Mouse (Mus musculus): ENCODE measurements around the gene Vps37b.

The Vps37b gene

DNA sequence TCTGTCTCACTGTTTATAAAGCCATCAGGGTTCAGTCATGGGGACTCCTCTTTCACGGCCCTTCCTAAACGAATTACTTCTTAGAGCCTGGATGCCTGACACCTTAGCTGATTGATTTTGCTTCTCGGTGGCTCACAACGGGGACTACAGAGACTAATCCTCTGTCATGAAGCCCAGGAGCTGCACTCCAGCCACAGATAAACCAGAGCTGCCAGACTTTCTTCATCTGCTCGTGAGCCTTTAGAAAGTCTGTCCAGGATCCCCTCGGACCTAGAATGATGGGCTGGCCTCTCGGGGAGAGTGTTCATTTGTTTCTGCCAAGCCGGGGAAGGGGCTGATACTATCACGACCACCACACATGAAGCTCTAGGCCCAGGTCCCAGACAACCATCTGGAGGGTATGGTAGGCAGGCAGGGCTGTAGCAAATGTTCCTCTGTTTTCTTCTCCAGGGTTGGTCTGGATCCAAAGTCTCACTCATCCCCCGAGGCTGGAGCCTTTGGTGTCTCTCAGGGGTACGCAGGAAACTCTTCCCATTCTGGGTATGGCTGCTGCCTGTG, 13.5 kb upstream of the Vps37b start:
- no peak for DNase-seq (ENCODE audit: low spot score)

DNA sequence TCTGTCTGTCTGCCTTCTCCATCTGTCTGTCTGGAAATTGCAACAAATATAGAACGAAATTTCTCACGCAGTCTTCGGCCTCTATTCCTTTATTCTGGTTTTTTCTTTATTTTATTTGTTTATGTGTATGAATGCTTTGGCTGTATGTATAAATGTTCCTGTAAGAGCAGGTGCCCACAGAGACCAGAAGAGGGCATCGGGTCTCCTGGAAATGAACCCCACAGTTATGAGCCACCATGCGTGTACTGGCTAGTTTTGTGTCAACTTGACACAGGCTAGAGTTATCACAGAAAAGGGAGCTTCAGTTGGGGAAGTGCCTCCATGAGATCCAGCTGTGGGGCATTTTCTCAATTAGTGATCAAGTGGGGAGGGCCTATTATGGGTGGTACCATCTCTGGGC, 11.9 kb upstream of the Vps37b start:
- no peak for DNase-seq (ENCODE audit: low spot score)

DNA sequence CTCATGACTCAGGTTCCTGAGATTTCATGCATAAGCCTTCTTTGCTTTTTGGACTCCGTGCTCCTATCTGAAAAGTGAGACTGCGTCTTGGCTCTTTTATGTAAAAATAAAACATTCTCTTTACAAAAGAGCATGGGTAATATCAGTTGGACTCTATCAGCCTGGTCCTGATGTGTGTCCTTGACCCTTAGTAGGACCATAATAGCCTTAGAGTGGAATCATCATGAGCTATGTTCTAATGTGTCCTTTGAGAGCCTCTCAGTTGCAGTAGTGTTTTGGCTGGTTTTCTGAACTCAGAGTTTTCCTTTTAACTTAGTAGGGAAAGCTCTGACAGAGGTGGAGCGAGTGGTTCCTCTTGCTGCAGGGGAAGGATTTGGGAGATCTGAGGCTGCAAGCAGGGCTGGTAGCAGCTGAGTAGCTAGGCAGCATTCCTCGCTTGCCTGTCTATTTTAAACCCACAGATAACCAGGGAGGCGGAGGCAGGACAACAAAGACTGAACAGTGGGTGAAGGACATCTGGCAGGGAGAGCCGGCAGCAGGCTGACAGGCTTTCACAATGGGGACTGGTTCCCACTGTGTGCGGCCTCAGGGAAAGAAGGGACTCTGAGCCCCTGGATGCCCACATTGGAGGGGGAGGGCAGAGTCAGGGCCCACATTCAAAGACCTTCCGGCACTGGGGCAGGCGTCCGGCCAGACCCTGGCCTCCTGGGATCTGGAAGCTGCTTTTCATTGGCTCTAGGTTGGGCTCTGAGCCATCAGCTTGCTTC, 11.3 kb upstream of the Vps37b start:
- peak; percentile 78 for DNase-seq (ENCODE audit: low spot score)

DNA sequence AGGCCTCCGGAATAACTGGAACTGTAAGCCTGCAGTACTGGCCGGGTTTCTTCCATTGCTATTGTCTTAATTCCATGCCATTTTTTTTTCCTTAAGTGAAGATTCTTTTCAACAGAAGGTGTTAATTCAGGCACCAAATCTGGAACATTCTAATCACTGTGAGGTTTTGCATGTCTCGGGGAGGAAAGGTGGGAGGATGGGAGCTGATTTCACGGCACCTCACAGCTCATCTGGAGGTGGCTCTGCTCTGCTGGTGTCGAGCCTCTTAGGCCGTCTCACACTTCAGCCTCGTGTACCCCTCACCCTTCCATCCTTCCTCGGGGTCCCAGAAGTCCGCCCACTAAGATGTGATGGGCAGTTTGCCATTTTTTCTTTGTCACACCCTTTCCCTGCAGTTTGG, 9.0 kb upstream of the Vps37b start:
- DNase-seq (ENCODE audit: low spot score): no peak

DNA sequence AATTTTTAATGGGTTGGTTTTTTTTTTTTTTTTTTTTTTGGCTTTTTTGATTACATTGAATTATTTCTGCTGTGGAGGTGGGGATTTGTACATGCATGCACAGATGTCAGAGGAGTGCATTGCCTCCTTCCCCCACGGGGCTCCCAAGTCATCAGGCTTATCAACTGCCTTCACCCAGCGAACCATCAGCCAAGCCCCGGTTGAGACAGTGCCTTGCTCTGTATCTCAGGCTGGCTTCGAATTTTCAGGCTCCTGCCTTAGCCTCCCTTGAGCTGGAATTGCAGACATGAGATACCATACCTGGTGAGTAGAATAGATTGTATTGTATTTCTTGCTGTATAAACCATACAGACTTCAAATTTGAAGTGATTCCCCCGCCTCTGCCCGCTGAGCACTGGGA, 7.5 kb upstream of the Vps37b start:
- DNase-seq (ENCODE audit: low spot score): no peak

DNA sequence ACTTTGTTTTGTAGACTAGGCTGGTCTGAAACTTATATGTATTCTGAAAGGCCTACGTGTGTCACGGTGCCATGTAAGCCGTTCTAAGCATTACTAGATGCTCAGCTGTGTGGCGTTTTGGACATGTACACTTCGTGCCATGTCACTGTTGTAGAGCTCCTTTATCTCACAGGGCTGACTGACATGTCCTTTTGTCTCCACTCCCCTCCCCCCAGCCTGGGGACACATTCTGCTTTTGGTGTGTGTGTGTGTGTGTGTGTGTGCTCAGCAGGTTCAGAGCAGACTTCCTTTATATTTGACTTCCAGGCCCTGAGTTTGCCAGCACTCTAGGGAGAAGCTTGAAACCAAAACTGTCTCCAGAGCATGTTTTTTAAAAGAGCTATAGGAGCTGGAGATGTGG, 4.8 kb upstream of the Vps37b start:
- DNase-seq (ENCODE audit: low spot score): no peak

DNA sequence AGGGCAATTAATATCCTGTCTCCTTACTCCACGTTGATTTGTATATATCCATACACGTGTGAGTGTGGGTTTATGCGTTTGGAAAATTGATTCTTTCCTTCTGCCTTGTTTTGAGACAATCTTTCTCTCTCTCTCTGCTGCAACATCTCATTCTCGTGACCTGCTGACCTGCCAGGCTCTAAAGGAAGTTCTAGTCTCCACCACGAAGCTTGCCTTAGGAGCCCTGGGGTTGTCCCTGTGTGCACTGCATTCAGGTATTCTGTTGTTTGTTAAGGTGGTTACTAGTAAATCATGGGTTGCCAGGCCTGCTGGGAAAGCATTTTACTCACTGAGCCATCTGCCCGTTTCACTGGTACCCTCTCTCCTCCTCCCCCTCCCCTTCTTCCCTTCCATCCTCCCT, 4.3 kb upstream of the Vps37b start:
- no peak for DNase-seq (ENCODE audit: low spot score)

DNA sequence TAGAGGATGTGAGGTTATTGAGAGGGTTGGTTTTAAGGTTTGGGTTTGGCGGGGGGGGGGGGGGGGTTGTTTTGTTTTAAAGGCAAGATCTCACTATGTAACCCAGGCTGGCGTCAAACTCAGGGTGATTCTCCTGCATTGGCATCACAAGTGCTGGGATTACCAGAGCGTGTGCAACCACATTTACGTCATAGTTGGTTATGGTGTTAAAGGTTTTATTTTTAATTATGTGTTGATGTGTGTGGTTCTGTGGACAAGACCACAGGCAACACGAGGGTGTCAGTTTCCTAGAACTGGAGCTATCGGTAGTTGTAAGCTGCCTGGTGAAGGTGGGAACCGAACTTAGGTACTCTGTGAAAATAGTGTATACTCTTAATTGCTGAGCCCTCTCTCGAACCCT, 3.7 kb upstream of the Vps37b start:
- DNase-seq (ENCODE audit: low spot score): no peak

DNA sequence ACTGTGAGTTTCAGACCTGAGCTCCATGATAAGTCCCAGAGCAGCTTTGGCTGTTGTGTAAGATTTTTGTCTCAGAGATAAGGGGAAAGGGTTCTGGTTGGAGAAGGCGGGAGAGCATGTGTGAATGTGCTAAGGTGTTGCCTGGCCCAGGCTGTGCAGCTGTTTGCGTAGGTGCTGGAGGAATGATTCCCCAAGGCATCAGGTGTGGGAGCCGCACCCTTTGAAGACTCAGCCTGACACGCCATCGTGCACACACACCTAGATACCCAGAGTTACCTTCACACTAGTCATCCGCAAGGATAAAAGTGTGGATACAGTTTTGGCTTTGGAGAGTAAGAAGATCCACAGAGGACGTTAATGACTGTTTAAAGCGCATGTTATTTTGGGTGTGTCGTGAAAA, 3.3 kb upstream of the Vps37b start:
- no peak for DNase-seq (ENCODE audit: low spot score)

DNA sequence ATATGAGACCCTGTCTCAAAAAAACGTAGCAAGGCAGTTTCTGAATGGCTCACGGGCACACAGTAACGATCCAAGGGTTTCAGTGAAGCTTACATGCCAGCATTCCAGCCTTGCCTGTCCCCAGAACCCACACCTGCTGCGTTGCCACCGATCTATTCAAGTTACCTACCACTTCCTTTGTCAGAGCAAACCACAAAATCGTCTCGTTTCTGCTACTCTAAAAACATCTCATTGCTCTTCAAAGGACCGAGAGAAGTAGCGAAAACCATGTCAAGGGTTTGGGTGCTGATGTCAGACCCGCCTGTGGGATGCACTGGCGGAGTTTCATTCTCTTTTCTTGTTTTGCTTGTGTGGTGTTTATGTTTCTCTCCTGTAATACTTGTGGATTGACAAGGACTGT, 2.4 kb upstream of the Vps37b start:
- DNase-seq (ENCODE audit: low spot score): no peak

DNA sequence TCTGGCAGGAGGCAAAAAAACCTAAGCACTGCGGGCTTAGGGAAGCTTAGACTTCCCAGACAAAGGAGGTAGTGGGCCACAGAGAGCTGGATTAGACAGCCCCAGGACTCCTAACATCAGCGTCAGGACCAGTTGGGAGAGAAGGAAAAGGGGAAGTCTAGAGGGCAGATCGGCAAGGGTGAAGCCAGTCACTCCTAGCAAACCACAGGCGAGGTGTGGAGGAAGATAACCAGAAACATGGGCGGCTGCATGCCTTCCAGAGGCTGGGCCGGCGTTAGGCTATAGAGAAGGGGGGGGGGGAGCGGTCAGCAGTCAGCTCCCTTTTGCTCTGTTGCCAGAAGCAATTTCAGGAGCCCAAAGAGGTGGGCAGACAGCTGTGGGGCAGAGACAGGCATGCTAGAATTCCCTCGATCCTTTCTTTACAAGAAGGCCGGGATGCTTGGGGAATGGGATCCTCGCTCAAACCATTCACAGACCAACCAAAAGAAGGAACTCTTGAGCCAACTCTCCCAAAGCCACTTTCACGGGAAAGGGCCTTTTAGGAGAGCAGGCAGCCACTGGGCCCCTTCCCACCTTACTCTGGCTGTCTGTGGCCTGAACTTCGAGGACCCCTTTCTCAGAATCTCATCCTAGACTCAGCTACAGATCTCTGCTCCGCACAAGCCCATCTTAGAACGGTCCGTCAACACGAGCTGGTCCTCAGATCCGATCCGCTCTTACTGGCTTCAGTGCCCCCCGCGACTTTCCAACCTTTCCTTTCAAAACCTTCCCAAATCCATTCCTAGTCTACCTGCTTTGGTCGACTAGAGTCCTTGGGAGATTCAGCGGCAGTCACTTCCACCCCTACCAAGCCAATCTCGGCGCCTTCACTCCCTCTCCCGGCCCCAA, 758 bp downstream of the Vps37b start:
- DNase-seq (ENCODE audit: low spot score): peak; percentile 65

DNA sequence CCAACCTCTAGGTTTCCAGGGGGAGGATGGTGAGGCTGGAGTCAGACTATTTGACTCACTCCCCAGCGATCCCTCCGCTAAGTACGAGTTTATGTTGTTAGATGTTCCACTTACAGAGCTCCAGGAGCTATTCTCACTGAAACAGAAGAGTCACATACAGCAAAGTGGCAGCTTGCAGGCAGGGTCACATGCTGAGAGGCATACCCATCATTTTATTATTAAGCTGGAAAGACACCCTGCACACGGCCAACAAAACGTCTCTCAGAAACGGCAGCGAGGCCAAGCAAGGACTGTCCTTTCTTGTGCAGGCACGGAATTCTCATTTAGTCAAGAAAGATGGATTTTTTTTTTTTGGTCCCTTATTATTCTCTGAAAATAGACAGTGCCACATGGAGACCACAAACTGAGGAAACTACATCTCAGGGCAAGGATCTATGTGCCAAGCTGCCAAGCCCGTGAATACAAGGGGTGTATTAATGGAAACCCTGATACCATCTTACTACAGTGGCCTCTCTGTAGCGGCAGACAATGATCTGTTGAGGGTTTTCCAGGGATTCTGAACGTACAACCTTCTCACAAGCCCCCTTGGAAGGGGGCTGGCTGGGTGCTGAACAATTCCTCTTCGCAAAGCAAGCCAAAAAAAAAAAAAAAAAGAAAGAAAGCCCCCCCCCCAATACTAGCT, 1.5 kb downstream of the Vps37b start:
- DNase-seq (ENCODE audit: low spot score): peak; percentile 24

DNA sequence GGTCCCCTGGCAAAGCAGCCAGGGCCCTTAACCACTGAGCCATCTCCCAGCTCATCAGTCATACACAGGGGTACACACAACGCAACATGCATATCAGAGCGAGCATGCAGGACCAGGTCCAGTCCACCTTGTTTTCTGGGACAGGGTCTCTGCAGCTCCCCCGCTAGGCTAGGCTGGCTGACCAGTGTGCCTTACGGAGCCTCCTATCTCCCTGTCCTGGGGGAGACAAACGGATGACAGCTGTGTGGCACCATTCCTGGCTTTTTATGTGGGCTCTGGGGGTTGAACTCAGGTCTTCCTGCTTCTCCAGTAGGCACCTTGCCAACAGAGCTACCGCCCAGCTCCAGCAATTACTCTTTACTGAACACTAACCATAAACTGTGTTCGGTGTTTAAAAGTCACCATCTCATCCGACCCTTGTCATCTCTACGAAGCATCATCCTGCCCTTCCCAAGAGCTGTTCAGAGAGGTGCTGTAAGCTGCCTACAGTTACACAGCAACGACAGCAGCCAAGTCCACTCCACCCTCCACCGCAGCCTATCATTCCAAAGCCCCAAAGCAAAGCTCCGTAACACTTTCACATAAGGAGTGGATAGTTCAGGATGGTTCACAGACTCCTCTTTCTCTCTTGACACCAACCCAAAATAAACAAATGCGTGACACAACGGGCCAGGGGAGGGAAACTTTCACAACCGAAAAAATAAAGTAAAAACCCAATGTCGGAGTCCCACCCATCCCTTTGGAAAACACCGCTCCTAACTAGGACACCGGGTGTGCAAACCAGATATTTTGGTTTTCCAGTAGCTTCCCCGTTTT, 2.6 kb downstream of the Vps37b start:
- DNase-seq (ENCODE audit: low spot score): no peak

DNA sequence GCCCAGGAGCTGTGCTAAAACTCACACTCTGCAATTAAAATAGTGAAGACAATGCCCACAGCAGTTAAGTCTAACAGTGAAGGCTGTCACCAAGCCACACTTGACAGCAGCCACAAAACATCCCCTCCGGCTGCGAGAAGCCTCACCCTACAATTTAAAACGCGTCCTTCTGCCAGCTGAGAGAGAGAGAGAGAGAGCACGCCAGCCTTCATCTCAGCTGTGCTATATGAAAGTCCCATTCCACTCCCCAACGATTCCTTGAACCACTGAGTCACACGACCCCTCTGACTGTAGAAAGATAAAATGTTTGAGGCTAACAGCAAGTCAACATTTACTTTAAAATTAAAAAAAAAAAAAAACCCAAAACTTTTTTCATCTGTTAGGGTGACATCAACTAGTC, 3.4 kb downstream of the Vps37b start:
- DNase-seq (ENCODE audit: low spot score): no peak

DNA sequence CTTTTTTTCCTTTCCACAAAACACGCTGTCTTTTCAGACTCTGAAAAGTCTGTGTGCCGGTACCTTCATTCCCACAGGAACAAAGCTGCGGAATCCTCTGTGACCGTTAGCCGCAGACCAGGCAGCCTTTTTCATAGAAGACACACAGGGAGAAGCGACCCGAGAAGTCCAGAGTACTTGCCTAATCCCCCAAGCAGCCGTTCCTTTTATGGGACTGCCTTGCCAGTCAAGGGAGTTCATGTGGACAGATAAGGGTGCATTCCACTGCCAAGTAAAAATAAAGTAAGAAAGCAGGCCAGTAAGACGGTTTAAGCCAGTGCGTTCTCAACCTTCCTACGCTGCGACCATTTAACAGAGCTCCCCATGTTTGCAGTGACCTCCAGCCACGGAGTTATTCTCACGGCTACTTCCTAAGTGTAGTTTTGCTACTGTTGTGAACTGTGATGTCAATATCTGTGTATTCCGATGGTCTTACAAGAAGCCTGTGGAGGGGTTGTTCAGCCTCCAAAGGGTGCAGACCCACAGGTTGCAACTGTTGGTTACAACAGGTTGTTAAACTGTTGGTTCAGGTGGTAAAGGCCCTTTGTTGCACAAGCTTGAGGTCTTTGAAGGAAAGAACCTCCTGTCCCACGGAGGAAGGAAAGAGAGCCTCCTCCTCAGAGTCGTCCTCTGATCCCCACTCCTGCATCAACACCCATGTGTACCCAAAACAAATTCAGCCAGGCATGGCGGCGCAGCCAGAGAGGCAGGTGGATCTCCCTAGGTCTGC, 4.2 kb downstream of the Vps37b start:
- no peak for DNase-seq (ENCODE audit: low spot score)

DNA sequence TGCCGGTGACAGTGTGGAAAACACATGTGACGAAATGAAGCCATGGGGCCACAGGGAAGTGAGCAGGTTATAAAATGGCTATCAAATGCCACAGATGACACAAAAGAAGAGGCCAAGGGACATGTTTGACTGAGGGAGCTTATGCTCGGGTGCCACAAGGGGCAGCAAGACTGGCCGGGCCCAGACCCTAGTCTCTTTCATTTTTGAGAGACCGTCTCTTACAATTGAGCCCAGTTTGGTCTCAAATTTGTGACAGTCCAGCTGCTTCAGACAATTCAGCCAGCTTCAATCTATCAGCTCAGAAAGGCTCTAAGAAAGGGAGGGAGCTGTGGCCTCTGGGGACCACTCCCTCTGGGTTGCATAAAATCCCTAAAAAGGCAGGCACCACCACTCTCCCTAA, 5.5 kb downstream of the Vps37b start:
- no peak for DNase-seq (ENCODE audit: low spot score)

DNA sequence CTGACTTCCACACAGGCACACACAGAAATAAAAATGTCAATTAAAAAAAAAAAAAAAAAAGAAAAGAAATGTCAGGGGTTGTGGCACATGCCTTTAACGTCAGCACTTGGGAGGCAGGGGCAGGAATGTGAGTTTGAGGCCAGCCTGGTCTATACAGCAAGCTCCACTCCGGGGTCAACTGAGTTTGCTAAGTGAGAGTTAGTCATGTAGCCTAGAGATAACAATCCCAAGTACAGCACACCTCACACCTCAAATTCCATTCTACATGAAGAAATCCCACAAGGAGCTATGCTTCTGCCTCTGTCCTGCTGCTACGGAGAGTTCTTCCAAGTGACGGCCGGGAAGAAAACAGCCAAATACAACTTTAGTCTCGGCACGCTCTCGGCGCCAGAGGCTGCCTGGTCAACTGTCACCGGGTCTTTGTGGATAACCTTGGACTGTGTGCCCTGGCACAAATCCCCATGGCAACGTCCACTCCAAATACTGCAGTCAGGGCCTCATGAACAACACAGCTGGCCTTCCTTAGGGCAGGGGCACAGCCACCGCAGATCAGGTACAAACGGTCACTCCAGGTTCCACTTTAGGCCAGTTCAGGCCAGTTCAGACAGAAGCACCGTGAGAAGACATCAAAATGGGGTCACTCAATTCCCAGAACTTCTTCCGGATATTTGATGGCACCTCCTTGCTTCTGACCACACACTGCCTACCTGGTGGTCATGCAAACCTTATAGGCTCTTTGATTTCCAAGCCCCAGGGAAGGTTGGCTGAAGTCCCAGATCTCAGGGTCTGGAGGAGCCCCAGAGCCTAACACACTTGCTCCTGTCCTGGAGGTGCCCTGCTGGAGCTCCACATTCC, 6.3 kb downstream of the Vps37b start:
- no peak for DNase-seq (ENCODE audit: low spot score)

DNA sequence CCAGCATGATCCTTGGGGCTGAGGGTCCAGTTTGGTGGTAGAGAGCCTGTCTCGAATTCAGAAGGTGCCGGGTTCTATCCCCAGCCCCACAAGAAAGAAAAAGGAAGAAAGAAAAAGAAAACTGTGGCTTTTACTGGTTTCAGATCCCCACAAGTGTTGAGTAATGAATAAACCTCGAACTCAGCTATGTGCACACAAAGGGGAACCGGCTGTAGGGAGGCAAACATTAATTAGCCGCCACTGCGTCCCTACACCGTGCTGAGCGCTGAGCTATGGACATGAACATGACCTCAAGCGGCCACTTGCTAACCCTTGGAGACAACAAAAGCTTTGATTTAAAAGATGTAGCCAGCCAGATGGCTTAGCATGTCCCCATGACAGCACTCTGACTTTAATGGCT, 6.9 kb downstream of the Vps37b start:
- no peak for DNase-seq (ENCODE audit: low spot score)

DNA sequence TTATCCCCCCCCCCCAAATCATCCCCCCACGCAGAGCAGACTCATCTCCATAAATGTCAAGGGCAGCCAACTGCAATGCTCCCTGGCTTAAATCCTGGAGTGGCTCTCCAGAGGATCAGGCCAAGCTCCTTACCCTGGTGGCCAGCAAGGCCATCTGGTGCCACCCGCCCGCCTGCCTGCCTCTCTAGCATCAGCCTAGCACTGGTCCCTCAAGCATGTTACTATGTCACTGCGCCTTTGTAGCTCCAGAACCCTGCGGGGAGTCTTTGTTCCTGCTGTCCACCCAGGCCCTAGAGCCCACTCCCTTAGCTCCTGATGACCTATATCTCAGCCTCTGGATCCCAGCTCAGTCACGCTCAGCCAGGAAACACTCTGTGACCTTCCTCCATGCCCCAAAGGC, 7.4 kb downstream of the Vps37b start:
- DNase-seq (ENCODE audit: low spot score): no peak

DNA sequence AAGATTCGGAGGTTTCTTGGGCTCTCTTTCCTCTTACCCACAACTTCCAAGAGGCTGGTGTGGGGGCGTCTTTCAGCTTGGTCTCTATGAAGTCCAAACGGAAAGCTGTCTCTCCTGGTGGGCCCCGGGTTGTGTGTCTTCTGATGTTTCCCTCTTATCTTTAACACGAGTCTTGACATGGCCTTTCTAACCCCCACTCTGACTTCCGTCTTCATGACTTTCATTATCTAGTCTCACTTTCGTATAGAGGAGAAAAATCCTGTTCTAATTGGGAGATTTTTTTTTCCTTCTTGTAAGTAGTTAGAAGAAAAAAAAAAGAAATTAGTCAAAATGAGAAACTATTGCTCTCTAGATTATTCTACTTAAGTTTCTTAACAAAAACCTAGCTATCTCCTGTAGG, 9.7 kb downstream of the Vps37b start:
- DNase-seq (ENCODE audit: low spot score): no peak

All from MN1 (cell line).